Mouse (Mus musculus) liver, embryonic 11.5 days (tissue): ENCODE results near the gene Papolb. TPM values are rescaled to one million over a fixed set of nuclear protein-coding genes. Genes with fewer than 3 reads are reported as not detected.

Experiments used
- ATAC-seq: fragments of 200-750 bp; cut with Nextera tagmentation; replicated peaks from 2 replicates; pipeline ENCODE4 v1.8.0; 2017; ENCODE audit warnings: moderate number of reproducible peaks, mild to moderate bottlenecking, moderate TSS enrichment, moderate library complexity; ENCODE audit not compliant: low FRiP score
- DNase-seq: peaks from one replicate; pipeline ENCODE4 v3.0.0-alpha.2; 2017; ENCODE audit warnings: low spot score
- H3K27ac ChIP-seq: fragments of 300-500 bp; sonication (generic); 2 replicates; pipeline ENCODE4 v1.5.1; 2014; ENCODE audit warnings: mild to moderate bottlenecking, low read depth, low read length, control low read depth
- H3K27me3 ChIP-seq: fragments of 300-500 bp; sonication (generic); replicated peaks from 2 replicates; pipeline ENCODE4 v1.6.1; 2014; ENCODE audit warnings: low read length, mixed read lengths; ENCODE audit not compliant: control insufficient read depth, insufficient read depth
- H3K36me3 ChIP-seq: fragments of 300-500 bp; sonication (generic); 2 replicates; pipeline ENCODE4 v1.6.1; 2014; ENCODE audit warnings: mild to moderate bottlenecking, low read length, moderate library complexity, mixed read lengths; ENCODE audit not compliant: control insufficient read depth, insufficient read depth
- H3K4me1 ChIP-seq: fragments of 300-500 bp; sonication (generic); replicated peaks from 2 replicates; pipeline ENCODE4 v1.6.1; 2014; ENCODE audit warnings: low read length, mixed read lengths; ENCODE audit not compliant: control insufficient read depth, insufficient read depth
- H3K4me2 ChIP-seq: fragments of 300-500 bp; sonication (generic); 2 replicates; pipeline ENCODE4 v1.6.1; 2014; ENCODE audit warnings: mild to moderate bottlenecking, control low read depth, moderate library complexity
- H3K4me3 ChIP-seq: fragments of 300-500 bp; sonication (generic); 2 replicates; pipeline ENCODE4 v1.5.1; 2014; ENCODE audit warnings: low read depth, low read length, control low read depth
- H3K9ac ChIP-seq: fragments of 300-500 bp; sonication (generic); 2 replicates; pipeline ENCODE4 v1.6.1; 2014; ENCODE audit warnings: low read depth, low read length, control low read depth
- H3K9me3 ChIP-seq: fragments of 300-500 bp; sonication (generic); 2 replicates; pipeline ENCODE4 v1.6.1; 2016; ENCODE audit warnings: low read length, inconsistent platforms, mixed read lengths; ENCODE audit not compliant: control insufficient read depth
- WGBS: fragments of 180-500 bp; shearing (Covaris S2); extraction: QIAGEN DNeasy Blood & Tissue Kit; methylation state at CpG from one replicate; pipeline ENCODE4 v1.1.7; 2014; 5-methylcytosine and 5-hydroxymethylcytosine counted together
- polyA plus RNA-seq: library from polyadenylated mRNA; unstranded; fragments of >200 nt; fragmentation: Nextera tagmentation; extraction: Ambion mirVana; gene quantifications from 2 replicates; pipeline ENCODE4 v1.2.1, GENCODE M21; 2014

Gene Papolb
- polyA plus RNA-seq, 1 experiment from 2014 or later = 0.19 TPM

DNA sequence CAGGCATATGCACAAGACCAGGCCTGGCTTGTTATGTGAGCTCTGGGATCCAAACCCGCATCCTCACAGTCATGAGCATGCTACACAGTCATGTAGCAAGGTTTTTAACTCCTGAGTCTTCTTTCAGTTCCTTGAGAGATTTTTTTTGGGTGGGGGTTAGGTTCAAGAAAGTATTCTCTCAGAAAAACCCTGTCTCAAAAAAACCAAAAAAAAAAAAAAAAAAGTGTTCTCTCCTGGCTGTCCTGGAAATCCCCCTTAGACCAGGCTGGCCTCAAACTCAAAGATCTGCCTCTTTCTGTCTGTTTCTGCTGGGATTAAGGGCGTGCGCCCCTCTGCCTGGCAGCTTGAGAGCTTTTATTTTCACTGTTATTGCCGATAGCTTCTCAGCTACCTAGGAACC is 5.5 kb upstream of the Papolb start:
- no peaks in the 10 kb centered on the region for H3K4me1 ChIP-seq
- 82% methylated on average over 4 of the region's 4 CpGs for WGBS
- no peak for ATAC-seq

DNA sequence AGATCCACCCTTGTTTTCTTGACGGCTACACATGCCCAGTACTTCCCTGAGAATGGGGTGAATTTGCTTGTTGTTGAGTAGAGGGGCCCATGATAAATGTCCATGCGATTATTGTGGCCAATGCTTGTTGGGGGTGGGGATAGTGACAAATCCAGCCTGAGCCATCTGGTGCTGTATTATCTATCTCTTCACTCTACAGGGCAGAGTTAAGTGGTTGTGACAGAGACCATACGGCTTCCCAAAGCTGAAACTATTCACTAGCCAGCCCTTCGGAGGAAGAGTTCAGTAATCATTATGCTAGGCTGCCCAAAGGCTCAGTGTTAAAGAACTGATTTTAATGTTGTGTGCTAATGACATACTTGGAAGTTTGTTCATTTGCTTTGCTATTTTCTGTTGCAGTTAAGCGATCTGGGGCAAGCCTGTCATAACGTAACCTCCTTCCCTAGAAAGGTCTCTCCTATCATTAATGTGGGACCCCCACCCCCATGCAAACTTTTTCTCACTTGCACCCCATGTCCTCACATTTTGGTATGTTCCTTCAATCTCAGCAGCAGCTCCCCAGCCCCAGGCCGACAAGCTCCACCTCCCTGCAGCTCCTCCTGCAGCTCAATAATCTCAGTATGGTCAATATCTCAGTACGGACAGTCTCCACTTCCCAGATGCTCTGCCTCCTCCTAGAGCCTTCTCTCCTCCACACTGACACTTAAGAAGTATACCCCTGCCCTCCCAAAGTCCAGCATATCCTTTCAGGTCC is 5.0 kb downstream of the Papolb start:
- Histone ChIP-seq H3K9me3 (no peaks in the 10 kb centered on the region), H3K27ac (no peak overlapping the region), H3K4me2 (no peak overlapping the region), H3K27me3 (peaks cover 9% of the 10 kb centered on the region), H3K9ac (no peak overlapping the region), H3K4me3 (no peak overlapping the region), H3K36me3 (no peaks in the 10 kb centered on the region), H3K4me1 (no peaks in the 10 kb centered on the region)
- no peak for DNase-seq
- ATAC-seq = no peak
- WGBS = 64% methylated on average over 8 of the region's 8 CpGs

More for the DNA sequence above, 5.5 kb upstream of the Papolb start:
- Histone ChIP-seq H3K36me3 (no peaks in the 10 kb centered on the region), H3K4me2 (no peak overlapping the region), H3K27ac (no peak overlapping the region), H3K27me3 (peaks cover 14% of the 10 kb centered on the region; the same call in 1 of the 2 replicates), H3K4me3 (no peak overlapping the region), H3K9ac (no peak overlapping the region), H3K9me3 (no peaks in the 10 kb centered on the region)
- no peak for DNase-seq

DNA sequence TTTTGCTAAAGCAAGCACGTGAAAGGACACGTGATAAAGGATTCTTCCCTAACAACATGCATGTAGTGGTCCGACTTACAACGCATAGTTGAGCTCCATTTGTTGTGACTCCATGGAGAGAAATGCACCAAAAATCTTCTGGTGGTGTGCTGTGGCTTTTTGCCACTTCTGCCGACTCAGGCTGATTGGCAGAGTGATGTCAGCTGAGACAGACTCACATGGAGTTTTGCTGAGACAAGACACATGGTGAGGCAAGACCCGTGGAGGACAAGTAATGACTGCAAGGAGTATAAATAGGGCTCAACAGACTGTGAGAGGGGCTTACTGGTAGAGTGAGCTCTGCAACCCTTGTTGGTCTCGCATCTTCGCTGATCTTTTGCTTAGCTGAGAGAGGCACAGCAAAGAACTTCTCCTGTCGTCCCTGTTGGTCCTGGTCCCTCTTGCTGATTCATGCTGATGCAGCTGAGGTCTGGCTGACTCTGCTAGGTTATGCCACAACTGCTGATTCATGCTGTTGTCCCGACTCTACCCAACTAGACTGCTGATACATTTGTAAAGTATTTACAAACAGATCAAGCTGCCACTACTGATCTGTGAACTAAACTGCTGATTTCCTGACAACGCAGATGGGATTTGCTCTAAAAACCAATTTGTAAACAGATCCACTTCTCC is 8.5 kb downstream of the Papolb start:
- Histone ChIP-seq H3K27ac (0 out of 2 replicates have a peak overlapping the region, but pooled peaks have one; percentile 13), H3K9ac (no peak overlapping the region), H3K4me2 (no peak overlapping the region), H3K27me3 (no peaks in the 10 kb centered on the region; the same call in 1 of the 2 replicates), H3K4me3 (no peak overlapping the region), H3K36me3 (no peaks in the 10 kb centered on the region), H3K9me3 (no peaks in the 10 kb centered on the region), H3K4me1 (no peaks in the 10 kb centered on the region)
- peak; percentile 78 for ATAC-seq
- DNase-seq = no peak
- WGBS = 69% methylated on average over 11 of the region's 11 CpGs

DNA sequence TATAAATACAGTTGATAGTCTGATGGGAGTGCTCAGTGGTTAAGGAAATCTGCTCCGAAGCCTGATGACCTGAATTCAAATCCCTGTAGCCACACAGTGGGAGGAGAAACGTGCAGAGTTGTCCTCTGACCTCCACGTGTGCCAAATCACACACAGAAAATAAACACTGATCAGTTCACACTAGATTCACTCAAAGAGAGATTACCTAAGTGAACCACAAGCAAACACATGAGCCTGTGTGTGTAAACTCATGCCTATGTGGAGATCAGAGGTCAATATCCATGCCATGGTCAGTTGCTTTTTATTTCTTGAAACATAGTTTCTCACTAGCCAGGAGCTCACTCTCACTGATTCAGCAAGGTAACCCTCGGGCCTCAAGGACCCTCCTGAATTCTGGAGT is 9.5 kb downstream of the Papolb start:
- DNase-seq = no peak
- Histone ChIP-seq H3K27me3 (no peaks in the 10 kb centered on the region; the same call in 1 of the 2 replicates), H3K9ac (no peak overlapping the region), H3K4me2 (no peak overlapping the region), H3K4me1 (no peaks in the 10 kb centered on the region), H3K4me3 (no peak overlapping the region), H3K36me3 (no peaks in the 10 kb centered on the region), H3K9me3 (no peaks in the 10 kb centered on the region), H3K27ac (no peak overlapping the region)
- WGBS = 82% methylated on average over 4 of the region's 4 CpGs
- ATAC-seq = no peak

DNA sequence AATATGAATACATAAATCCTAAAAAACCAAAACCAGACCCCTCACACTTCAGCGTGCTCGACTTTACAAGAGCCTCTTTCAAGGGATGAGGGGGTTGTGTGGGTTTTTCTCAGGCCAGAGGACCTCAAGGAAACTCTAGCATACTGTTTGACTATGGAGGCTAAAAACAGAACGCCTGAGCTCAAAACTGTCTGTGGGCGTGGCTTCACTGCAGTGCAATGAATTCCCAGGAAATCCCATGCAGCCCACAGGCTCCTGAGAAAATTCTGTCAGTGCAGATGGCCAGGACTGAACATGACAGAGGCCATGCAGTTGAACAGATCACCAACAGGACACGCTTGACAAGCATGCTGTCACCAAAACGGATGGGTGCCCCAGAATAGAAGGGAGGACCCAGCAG is 10.9 kb downstream of the Papolb start:
- no peak overlapping the region for H3K27ac ChIP-seq
- no peak overlapping the region for H3K9ac ChIP-seq
- H3K4me2 ChIP-seq = no peak overlapping the region
- DNase-seq (no peak), ATAC-seq (no peak)
- H3K36me3 ChIP-seq = no peaks in the 10 kb centered on the region
- no peaks in the 10 kb centered on the region for H3K4me1 ChIP-seq
- H3K27me3 ChIP-seq = no peaks in the 10 kb centered on the region; the same call in 1 of the 2 replicates
- 61% methylated on average over 6 of the region's 6 CpGs for WGBS
- H3K9me3 ChIP-seq = no peaks in the 10 kb centered on the region
- H3K4me3 ChIP-seq = no peak overlapping the region

DNA sequence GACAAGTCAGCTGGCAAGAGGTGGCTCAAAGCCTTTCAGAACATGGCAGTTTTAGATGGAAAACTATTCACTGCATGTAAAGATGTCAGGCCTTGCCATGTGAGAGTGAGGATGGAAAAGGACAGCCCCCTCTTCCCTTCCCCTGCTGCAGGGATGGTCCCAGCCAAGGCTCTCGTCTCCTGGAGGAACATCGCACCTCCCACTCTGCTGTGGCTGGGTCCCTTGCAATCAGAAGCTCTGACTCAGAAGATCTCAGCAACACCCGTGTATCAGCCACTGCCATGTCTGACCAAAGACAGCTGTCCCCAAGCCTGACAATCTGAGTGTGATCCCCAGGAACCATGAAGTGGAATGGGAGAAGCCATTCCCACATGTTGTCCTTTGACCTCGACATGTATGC is 17.8 kb downstream of the Papolb start:
- Histone ChIP-seq H3K4me2 (no peak overlapping the region), H3K9ac (no peak overlapping the region), H3K9me3 (no peaks in the 10 kb centered on the region), H3K36me3 (no peaks in the 10 kb centered on the region), H3K27me3 (no peaks in the 10 kb centered on the region; the same call in none of the 2 replicates), H3K4me1 (no peaks in the 10 kb centered on the region), H3K4me3 (no peak overlapping the region), H3K27ac (no peak overlapping the region)
- DNase-seq (no peak), ATAC-seq (no peak)
- WGBS = 69% methylated on average over 4 of the region's 4 CpGs

DNA sequence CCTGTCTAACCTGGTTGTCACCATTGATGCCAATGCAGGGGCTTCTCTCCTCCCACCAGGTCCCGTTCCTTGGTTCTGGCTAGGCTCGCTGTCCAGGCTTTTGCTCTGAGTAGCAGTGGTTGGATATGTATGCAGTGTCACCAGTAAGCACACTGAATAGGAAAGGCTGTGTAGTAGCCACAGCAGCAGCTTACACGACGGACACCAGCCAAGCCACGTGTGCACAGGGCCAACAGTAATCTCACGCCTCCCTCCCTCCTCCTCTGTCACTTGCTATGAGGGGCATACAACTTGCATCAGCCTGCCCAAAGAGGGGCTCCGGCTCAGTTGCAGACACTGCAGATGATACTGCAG is 19.8 kb downstream of the Papolb start:
- Histone ChIP-seq H3K4me2 (no peak overlapping the region), H3K36me3 (no peaks in the 10 kb centered on the region), H3K9ac (no peak overlapping the region), H3K27me3 (no peaks in the 10 kb centered on the region; the same call in none of the 2 replicates), H3K4me3 (no peak overlapping the region), H3K4me1 (no peaks in the 10 kb centered on the region), H3K27ac (no peak overlapping the region), H3K9me3 (no peaks in the 10 kb centered on the region)
- DNase-seq (no peak), ATAC-seq (no peak)
- WGBS = 57% methylated on average over 7 of the region's 7 CpGs

DNA sequence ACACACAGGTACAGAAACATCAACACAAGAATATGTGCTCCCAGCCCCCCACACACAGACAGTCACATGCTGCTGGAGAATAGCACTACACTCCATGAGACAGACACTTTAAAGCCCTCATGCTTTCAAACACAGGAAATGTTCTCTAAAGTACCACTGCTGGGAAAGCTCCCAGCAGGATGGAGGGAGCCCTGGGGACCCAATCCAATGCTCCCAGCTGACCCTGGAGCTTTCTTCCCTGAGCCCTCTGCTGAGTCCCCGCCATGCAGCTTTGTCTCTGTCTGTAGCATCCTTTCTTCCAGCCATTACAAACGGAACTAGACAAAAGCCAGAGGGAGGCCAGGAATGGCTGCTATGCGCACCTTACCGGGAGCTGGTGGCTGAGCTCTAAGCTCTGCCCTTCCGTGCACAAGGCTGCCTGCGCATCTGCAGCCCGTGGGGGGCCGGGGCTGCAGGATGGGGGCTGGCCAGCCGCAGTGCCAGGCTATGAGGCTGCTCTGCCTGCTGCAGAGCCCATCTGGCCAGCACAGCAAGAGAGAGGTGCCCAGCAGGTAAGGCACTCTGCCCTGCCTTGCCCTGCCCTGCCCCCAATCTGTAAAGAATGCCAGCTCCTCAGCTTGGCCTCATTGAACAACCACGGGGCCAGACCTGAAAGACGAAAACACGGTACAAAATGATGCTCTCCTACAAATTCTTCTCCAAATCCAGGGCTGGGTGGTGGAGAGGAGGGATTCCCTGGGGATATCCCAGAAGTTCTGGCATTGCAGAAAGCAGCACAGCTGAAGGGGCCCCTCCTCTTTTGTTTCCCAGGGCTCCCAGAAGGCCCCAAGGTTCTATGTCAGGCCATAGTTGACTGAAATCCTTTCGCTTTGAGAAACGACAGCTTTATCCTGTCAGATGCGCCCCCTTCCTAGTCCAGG is 20.5 kb downstream of the Papolb start:
- Histone ChIP-seq H3K9me3 (no peaks in the 10 kb centered on the region), H3K27ac (no peak overlapping the region), H3K27me3 (no peaks in the 10 kb centered on the region; the same call in none of the 2 replicates), H3K4me3 (no peak overlapping the region), H3K4me1 (no peaks in the 10 kb centered on the region), H3K9ac (no peak overlapping the region), H3K4me2 (no peak overlapping the region), H3K36me3 (no peaks in the 10 kb centered on the region)
- DNase-seq (no peak), ATAC-seq (no peak)
- 39% methylated on average over 15 of the region's 15 CpGs for WGBS
